Mouse (Mus musculus) heart, postnatal 0 days (tissue): ENCODE measurements at regions not wholly inside any gene's neighbourhood (a gene's known extent, or its start where the extent isn't known, plus 50 kb on each side); places are given as distances from the start of the nearest gene placed in this dataset.

Source experiments
- CTCF ChIP-seq: IDR thresholded peaks from 2 replicates; pipeline ENCODE4 v1.5.1; 2016; ENCODE audit warnings: antibody characterized with exemption, control low read depth, low read depth
- EP300 ChIP-seq: IDR thresholded peaks from 2 replicates; pipeline ENCODE4 v1.6.1; 2016; ENCODE audit warnings: antibody characterized with exemption, low read depth

DNA sequence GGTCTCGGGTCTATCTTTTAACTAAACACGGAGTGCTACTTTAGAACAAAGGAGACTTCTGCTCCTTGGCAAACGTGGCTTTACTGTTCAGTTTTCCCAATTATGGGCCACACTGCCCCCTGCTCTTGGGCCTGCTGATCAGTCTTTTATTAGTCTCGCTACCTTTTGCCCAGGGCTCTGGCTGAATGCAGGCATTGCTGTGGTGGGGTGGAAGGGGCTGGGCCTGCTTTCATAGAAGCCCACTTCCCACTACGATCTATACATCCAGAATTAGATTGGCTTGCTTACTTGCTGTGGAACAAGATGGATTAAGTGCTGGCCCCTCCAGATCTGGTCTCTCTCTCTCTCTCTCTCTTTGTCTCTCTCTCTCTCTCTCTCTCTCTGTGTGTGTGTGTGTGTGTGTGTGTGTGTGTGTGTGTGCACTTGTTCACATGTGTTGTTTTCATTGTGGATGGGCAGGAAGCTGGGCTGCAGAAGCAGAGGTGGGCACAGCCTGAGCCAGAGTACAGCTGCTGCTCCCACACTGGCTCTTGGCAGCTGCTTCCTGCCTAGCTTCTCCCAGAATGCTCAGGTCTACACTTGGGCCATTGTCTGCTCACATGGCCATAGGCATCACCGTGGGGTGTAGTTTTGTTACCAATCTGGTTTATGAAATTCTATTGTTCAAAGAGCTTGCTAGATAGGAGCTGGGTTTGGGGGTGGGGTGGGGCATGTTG is 241.8 kb upstream of the Gm10131 start:
- TF ChIP-seq EP300 (no peak), CTCF (no peak)
